Mouse (Mus musculus) liver, postnatal 0 days (tissue): Measurements from ENCODE around the gene Col23a1.

ENCODE experiments used
- CTCF ChIP-seq: sonication (generic); IDR thresholded peaks from 2 replicates; pipeline ENCODE4 v1.5.1; 2016; ENCODE audit warnings: antibody characterized with exemption, low read depth
- EP300 ChIP-seq: IDR thresholded peaks from 2 replicates; pipeline ENCODE4 v1.6.1; 2016; ENCODE audit warnings: antibody characterized with exemption, low read depth, mild to moderate bottlenecking

GRCm38 (mm10) chr11:51502431-51502851 lies 212.7 kb downstream of the Col23a1 start:
- no peak for TF ChIP-seq CTCF
- TF ChIP-seq EP300: no peak
